Mouse (Mus musculus) E14TG2a.4 (cell line): Measurements from ENCODE around the gene Dgkd.
"Not testable (repeated sequence)": the region's sequence is repeated elsewhere in the genome, so short reads cannot be mapped to it uniquely, and the experiment has no call there.

Source experiments
- H3K27me3 ChIP-seq: 2 replicates; pipeline ENCODE4 v1.6.1; 2014; ENCODE audit warnings: low read length, control low read depth; ENCODE audit not compliant: insufficient read depth
- H3K36me3 ChIP-seq: 2 replicates; pipeline ENCODE4 v1.6.1; 2014; ENCODE audit warnings: low read length, control low read depth; ENCODE audit not compliant: insufficient read depth
- H3K4me1 ChIP-seq: replicated peaks from 2 replicates; pipeline ENCODE4 v1.6.1; 2014; ENCODE audit warnings: low read depth, low read length, control low read depth
- H3K4me3 ChIP-seq: replicated peaks from 2 replicates; pipeline ENCODE4 v1.5.1; 2014; ENCODE audit warnings: mild to moderate bottlenecking, low read length
- H3K9me3 ChIP-seq: 2 replicates; pipeline ENCODE4 v1.6.1; 2014; ENCODE audit warnings: low read length, control low read depth
- CTCF ChIP-seq: conservative IDR thresholded peaks from 2 replicates; pipeline ENCODE4 v1.5.1; 2014; ENCODE audit warnings: low read length
- NANOG ChIP-seq: IDR thresholded peaks from 2 replicates; pipeline ENCODE4 v1.6.1; 2014; ENCODE audit warnings: borderline replicate concordance, low read length, mixed read lengths
- POU5F1 ChIP-seq: IDR thresholded peaks from 2 replicates; pipeline ENCODE4 v1.6.1; 2014; ENCODE audit warnings: low read length, borderline replicate concordance

Gene Dgkd

DNA sequence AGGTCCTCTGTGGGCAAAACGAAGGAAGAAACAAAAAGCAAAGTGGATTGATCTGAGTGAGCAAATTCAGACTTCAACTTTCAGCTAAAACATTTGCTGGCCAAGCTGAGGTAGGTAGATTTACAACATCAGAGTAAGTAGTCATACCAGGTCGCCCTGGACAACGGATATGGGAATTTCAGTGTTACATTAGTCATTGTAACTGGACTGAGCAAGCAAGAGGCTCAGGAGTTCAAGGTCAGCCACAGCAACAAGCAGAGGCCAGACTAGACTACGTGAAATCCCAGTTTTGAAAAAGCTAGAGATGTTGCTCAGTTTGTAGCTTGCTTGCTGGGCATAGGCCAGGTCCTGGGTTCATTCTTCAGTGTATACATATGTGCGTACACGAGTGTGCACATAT, 27.1 kb upstream of the Dgkd start:
- TF ChIP-seq NANOG (no peak), CTCF (no peak), POU5F1 (no peak)
- H3K36me3 ChIP-seq = no peaks in the 10 kb centered on the region
- no peak overlapping the region for H3K4me3 ChIP-seq
- H3K9me3 ChIP-seq = peaks cover 4% of the 10 kb centered on the region
- H3K27me3 ChIP-seq = no peaks in the 10 kb centered on the region
- no peaks in the 10 kb centered on the region; the same call in 1 of the 2 replicates for H3K4me1 ChIP-seq

DNA sequence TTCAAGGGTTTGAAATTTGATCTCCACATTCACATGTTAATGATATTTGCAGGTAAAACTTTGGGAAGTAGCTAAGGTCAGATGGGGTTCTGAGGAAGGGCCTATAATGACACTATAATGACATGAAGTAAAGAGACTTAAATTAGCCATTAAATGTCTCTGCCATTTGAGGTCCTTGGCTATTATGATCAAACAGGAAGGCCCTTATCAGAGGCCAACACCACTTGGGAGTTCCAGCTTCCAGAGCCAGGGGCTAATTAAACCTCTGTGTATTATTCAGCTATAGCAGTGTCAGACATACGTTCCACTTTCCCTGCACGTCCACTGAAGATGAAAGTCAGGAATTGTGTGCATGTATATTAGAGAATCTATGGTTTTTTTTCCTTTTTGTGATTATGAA, 26.6 kb upstream of the Dgkd start:
- no peaks in the 10 kb centered on the region for H3K9me3 ChIP-seq
- H3K36me3 ChIP-seq = no peaks in the 10 kb centered on the region
- no peaks in the 10 kb centered on the region for H3K27me3 ChIP-seq
- no peak overlapping the region for H3K4me3 ChIP-seq
- no peaks in the 10 kb centered on the region; the same call in 1 of the 2 replicates for H3K4me1 ChIP-seq
- TF ChIP-seq POU5F1 = no peak
- TF ChIP-seq CTCF = no peak
- TF ChIP-seq NANOG = no peak

GRCm38 (mm10) chr1:87827476-87827875, 25.6 kb upstream of the Dgkd start:
- H3K27me3 ChIP-seq, H3K4me3 ChIP-seq, H3K36me3 ChIP-seq, H3K9me3 ChIP-seq, H3K4me1 ChIP-seq: not testable (repeated sequence)

GRCm38 (mm10) chr1:87828185-87828584, 24.9 kb upstream of the Dgkd start:
- Histone ChIP-seq H3K27me3 (no peaks in the 10 kb centered on the region), H3K4me1 (no peaks in the 10 kb centered on the region; the same call in 1 of the 2 replicates), H3K4me3 (no peak overlapping the region), H3K9me3 (peaks cover 11% of the 10 kb centered on the region; the same call in 1 of the 2 replicates), H3K36me3 (no peaks in the 10 kb centered on the region)
- TF ChIP-seq NANOG (no peak), POU5F1 (no peak), CTCF (no peak)

GRCm38 (mm10) chr1:87828926-87829580, 24.0 kb upstream of the Dgkd start:
- Histone ChIP-seq H3K36me3 (no peaks in the 10 kb centered on the region), H3K9me3 (peaks cover 19% of the 10 kb centered on the region), H3K27me3 (no peaks in the 10 kb centered on the region), H3K4me1 (no peaks in the 10 kb centered on the region; the same call in 1 of the 2 replicates), H3K4me3 (no peak overlapping the region)
- no peak for TF ChIP-seq CTCF
- TF ChIP-seq POU5F1 = no peak
- no peak for TF ChIP-seq NANOG

DNA sequence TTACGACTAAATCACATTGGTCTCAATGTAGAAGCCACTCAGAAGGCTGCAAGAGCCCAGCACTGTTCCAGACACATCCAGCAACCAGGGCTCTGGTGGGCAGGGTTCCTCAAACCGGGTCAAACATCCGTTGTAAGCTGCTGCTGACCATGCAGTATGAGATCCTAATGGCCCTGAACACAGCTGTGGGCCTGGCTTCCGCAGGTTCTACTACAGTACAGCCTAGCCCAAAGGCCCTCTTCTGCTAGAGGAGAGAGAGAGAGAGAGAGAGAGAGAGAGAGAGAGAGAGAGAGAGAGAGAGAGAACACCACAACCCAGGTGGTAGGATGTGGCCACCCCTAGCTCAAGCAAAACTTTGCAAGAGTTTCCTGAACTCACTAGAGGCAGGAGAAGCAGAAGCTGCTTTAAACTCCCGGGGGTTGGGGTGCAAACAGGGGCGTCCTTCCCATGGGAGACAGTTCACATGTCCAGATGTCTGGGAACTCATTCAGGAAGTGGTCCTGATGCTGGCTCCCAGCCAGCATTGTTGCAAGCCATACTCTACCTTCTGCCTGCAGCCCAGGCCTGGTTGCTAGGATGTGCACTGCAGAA, 23.4 kb upstream of the Dgkd start:
- no peaks in the 10 kb centered on the region for H3K27me3 ChIP-seq
- H3K9me3 ChIP-seq = peaks cover 19% of the 10 kb centered on the region
- no peaks in the 10 kb centered on the region for H3K36me3 ChIP-seq
- no peak overlapping the region for H3K4me3 ChIP-seq
- TF ChIP-seq NANOG = no peak
- no peaks in the 10 kb centered on the region; the same call in 1 of the 2 replicates for H3K4me1 ChIP-seq

- TF ChIP-seq NANOG (no peak), CTCF (no peak), POU5F1 (no peak)
- 0 out of 2 replicates have a peak, but pooled peaks cover 3% of the 10 kb centered on the region for H3K4me1 ChIP-seq
Observed at GRCm38 (mm10) chr1:87836453-87836852, 16.6 kb upstream of the Dgkd start.

DNA sequence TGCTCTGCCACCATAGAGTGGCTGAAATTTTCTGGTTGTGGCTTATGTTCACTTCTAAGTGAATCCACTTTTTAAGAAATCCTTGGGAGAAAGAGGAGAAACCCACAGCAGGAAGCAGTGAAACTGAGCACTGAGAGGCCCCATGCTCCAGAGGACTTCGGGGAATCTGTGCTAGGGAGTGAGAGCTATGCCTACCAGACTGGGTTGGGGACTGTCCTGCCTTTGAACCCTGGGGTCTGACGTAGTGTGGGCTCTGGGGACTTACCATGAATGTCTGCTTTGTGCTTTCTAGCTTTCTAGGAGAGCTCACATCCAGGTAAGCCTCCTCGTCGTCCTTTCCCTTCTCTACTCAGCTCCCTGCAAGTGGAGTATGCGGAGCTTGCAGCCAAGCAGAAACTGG, 16.1 kb upstream of the Dgkd start:
- TF ChIP-seq CTCF (no peak), NANOG (no peak), POU5F1 (no peak)

More at GRCm38 (mm10) chr1:87836453-87836852, 16.6 kb upstream of the Dgkd start:
- Histone ChIP-seq H3K36me3 (no peaks in the 10 kb centered on the region), H3K27me3 (peaks cover 5% of the 10 kb centered on the region), H3K9me3 (peaks cover 19% of the 10 kb centered on the region), H3K4me3 (no peak overlapping the region)

GRCm38 (mm10) chr1:87840411-87841208, 12.5 kb upstream of the Dgkd start:
- Histone ChIP-seq H3K27me3 (peaks cover 6% of the 10 kb centered on the region), H3K36me3 (no peaks in the 10 kb centered on the region), H3K4me1 (0 out of 2 replicates have a peak, but pooled peaks cover 3% of the 10 kb centered on the region), H3K4me3 (no peak overlapping the region), H3K9me3 (no peaks in the 10 kb centered on the region)
- TF ChIP-seq NANOG = no peak
- TF ChIP-seq CTCF = no peak
- no peak for TF ChIP-seq POU5F1

More for the DNA sequence above, 16.1 kb upstream of the Dgkd start:
- Histone ChIP-seq H3K9me3 (peaks cover 17% of the 10 kb centered on the region), H3K4me3 (no peak overlapping the region), H3K27me3 (peaks cover 5% of the 10 kb centered on the region), H3K4me1 (0 out of 2 replicates have a peak, but pooled peaks cover 3% of the 10 kb centered on the region), H3K36me3 (no peaks in the 10 kb centered on the region)
